Mouse (Mus musculus): Measurements from ENCODE around the gene Olfr432. TPM values are rescaled to one million over a fixed set of nuclear protein-coding genes. Genes with fewer than 3 reads are reported as not detected.

Gene Olfr432
- polyA plus RNA-seq, 1 experiment from 2014 or later = not detected

DNA sequence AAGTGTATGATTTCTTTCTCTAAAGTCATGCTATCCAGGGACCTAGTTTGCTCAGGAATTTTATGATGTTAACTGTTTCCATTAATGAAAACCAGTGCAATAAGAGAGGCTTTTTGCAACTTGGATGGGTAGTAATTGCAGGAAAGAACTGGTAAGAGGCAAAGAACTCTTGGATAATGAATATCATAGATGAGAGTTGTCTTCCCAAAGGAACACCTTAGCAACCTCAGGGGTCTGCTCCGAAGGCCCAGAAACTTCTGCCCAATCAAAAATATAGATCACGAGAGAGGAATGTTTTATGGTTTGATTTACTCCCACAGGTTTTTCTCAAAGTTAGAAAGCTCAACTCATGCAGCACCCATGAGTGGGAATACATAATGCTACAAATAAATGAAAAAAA is 35.0 kb downstream of the Olfr432 start, which contains the start of gene Olfr429:
Gene Olfr429, plus strand, starts transcription at position 301 of the 400 bp plus-strand sequence.
- Histone ChIP-seq H3K9me3 (replicated peaks; ENCODE audit: control insufficient read depth, low read length) (no peaks in the 10 kb centered on the region), H3K27ac (ENCODE audit: low read length) (no peak within 1 kb of the TSS), H3K27me3 (ENCODE audit: control insufficient read depth, insufficient read depth, low read length) (no peaks in the 10 kb centered on the region), H3K4me2 (ENCODE audit: low read depth, low read length) (no peak within 1 kb of the TSS), H3K36me3 (ENCODE audit: control insufficient read depth, insufficient read depth, low read length) (no peaks in the 10 kb centered on the region), H3K9ac (ENCODE audit: low read length) (no peak within 1 kb of the TSS), H3K4me3 (replicated peaks; ENCODE audit: low read length) (no peak within 1 kb of the TSS), H3K4me1 (ENCODE audit: control insufficient read depth, insufficient read depth, low read length) (no peaks in the 10 kb centered on the region)
- ATAC-seq (ENCODE audit: insufficient read depth, low FRiP score) = no peak
- WGBS = 89% methylated on average over 2 of the region's 2 CpGs

DNA sequence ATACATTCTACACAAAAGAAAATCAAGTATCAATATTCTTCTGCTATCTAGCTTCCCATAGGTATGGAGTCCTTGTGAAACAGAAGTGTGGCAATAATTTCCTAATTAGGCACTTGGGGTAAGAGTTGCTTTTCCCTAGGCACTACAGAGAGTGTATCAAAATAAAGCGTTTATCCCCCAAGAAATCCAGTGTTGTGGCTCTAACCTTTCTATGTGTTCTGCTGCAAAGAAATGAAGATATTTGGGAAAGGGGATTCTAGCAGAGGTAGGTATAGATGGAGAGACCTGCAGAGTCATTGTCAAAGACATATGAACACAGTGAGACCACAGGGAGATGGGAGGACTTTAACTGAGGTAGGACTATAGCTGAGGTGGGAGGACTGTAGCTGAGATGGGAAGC is 47.6 kb downstream of the Olfr432 start, which contains the start of gene Olfr427:
Gene Olfr427, plus strand, starts transcription at position 301 of the 400 bp plus-strand sequence.
- Histone ChIP-seq H3K4me1 (ENCODE audit: control insufficient read depth, insufficient read depth, low read length) (no peaks in the 10 kb centered on the region), H3K27me3 (ENCODE audit: control insufficient read depth, insufficient read depth, low read length) (no peaks in the 10 kb centered on the region), H3K36me3 (ENCODE audit: control insufficient read depth, insufficient read depth, low read length) (no peaks in the 10 kb centered on the region), H3K27ac (ENCODE audit: low read length) (no peak within 1 kb of the TSS), H3K9ac (ENCODE audit: low read length) (no peak within 1 kb of the TSS), H3K4me2 (ENCODE audit: low read depth, low read length) (no peak within 1 kb of the TSS), H3K4me3 (replicated peaks; ENCODE audit: low read length) (no peak within 1 kb of the TSS), H3K9me3 (replicated peaks; ENCODE audit: control insufficient read depth, low read length) (no peaks in the 10 kb centered on the region)
- 88% methylated on average over 1 of the region's 1 CpGs for WGBS
- ATAC-seq (ENCODE audit: insufficient read depth, low FRiP score) = no peak

- Histone ChIP-seq H3K9ac (ENCODE audit: low read length) (no peak overlapping the region), H3K4me3 (replicated peaks; ENCODE audit: low read length) (no peak overlapping the region), H3K4me1 (ENCODE audit: control insufficient read depth, insufficient read depth, low read length) (no peaks in the 10 kb centered on the region), H3K4me2 (ENCODE audit: low read depth, low read length) (no peak overlapping the region), H3K9me3 (replicated peaks; ENCODE audit: control insufficient read depth, low read length) (no peaks in the 10 kb centered on the region), H3K27ac (ENCODE audit: low read length) (no peak overlapping the region), H3K36me3 (ENCODE audit: control insufficient read depth, insufficient read depth, low read length) (no peaks in the 10 kb centered on the region), H3K27me3 (ENCODE audit: control insufficient read depth, insufficient read depth, low read length) (no peaks in the 10 kb centered on the region)
- 51% methylated on average over 2 of the region's 2 CpGs for WGBS
- ATAC-seq (ENCODE audit: insufficient read depth, low FRiP score) = no peak
Observed at GRCm38 (mm10) chr1:174103735-174104134, 54.7 kb downstream of the Olfr432 start.

Other genes starting within 250 kb of the Olfr432 start
- gene Ifi211, start 136.2 kb upstream of the Olfr432 start, polyA plus RNA-seq (2015; fragmentation: Nextera tagmentation; extraction: Ambion mirVana) = 1.1 and 1.5 TPM in 2 replicates
- gene Mndal, start 106.7 kb upstream of the Olfr432 start, polyA plus RNA-seq (2015; fragmentation: Nextera tagmentation; extraction: Ambion mirVana) = 4.8 and 5.4 TPM in 2 replicates
- 1.8 and 1.9 TPM in 2 replicates for gene Ifi203, start 106.5 kb upstream of the Olfr432 start, polyA plus RNA-seq (2015; fragmentation: Nextera tagmentation; extraction: Ambion mirVana)
- 2.2 and 2.3 TPM in 2 replicates for gene Ifi202b, start 66.5 kb upstream of the Olfr432 start, polyA plus RNA-seq (2015; fragmentation: Nextera tagmentation; extraction: Ambion mirVana)
- 0.44 and 0.81 TPM in 2 replicates for gene Ifi205, start 17.4 kb upstream of the Olfr432 start, polyA plus RNA-seq (2015; fragmentation: Nextera tagmentation; extraction: Ambion mirVana)
- gene Olfr433, start 8.5 kb upstream of the Olfr432 start, polyA plus RNA-seq (2015; fragmentation: Nextera tagmentation; extraction: Ambion mirVana) = 0.04 TPM in 1 of 2 replicates, not detected in the other
- gene Olfr430, start 17.4 kb downstream of the Olfr432 start, polyA plus RNA-seq (2015; fragmentation: Nextera tagmentation; extraction: Ambion mirVana) = not detected in 2 replicates
- gene Olfr429, start 35.1 kb downstream of the Olfr432 start, polyA plus RNA-seq (2015; fragmentation: Nextera tagmentation; extraction: Ambion mirVana) = not detected in 2 replicates
- not detected in 2 replicates for gene Olfr427, start 47.7 kb downstream of the Olfr432 start, polyA plus RNA-seq (2015; fragmentation: Nextera tagmentation; extraction: Ambion mirVana)
- not detected in 2 replicates for gene Olfr231, start 72.0 kb downstream of the Olfr432 start, polyA plus RNA-seq (2015; fragmentation: Nextera tagmentation; extraction: Ambion mirVana)
- gene Olfr424, start 82.3 kb downstream of the Olfr432 start, polyA plus RNA-seq (2015; fragmentation: Nextera tagmentation; extraction: Ambion mirVana) = not detected in 2 replicates
- gene Olfr420, start 106.4 kb downstream of the Olfr432 start, polyA plus RNA-seq (2015; fragmentation: Nextera tagmentation; extraction: Ambion mirVana) = not detected in 2 replicates
- 1.5 and 2.4 TPM in 2 replicates for gene Spta1, start 123.6 kb downstream of the Olfr432 start, polyA plus RNA-seq (2015; fragmentation: Nextera tagmentation; extraction: Ambion mirVana)
- gene Olfr419, start 202.9 kb downstream of the Olfr432 start, polyA plus RNA-seq (2015; fragmentation: Nextera tagmentation; extraction: Ambion mirVana) = not detected in 2 replicates